Comparison of ENCODE assay signal across 17 mouse cellular contexts in genomic region chr8:35114031-35114430, GRCm38 (mm10).
DNase-seq lines count a peak whose midpoint lies in the region; ATAC-seq and TF ChIP-seq lines count a peak whose summit lies in the region.
"Had no signal": no experiment of that assay in that cellular context is flagged by ENCODE, and none has a peak within 500 bp of the region (broad histone marks: within the 10 kb centered on the region; RNA-seq: fewer than 3 reads in every experiment).

No protein-coding gene starts in this region.

- no peak overlapping the region for H3K4me3 ChIP-seq in heart, postnatal 0 days (ENCODE audit: low read depth, low read length)
- no peak overlapping the region for H3K4me3 ChIP-seq in heart, embryonic 11.5 days (ENCODE audit: low read depth, low read length)
- no peak overlapping the region for H3K4me3 ChIP-seq in liver, postnatal 0 days (ENCODE audit: low read depth, low read length)
- H3K4me3 ChIP-seq in midbrain, embryonic 15.5 days = no peak overlapping the region
- H3K4me3 ChIP-seq: embryonic facial prominence, embryonic 13.5 days; liver, embryonic 13.5 days; midbrain, embryonic 13.5 days had no signal

- H3K4me2 ChIP-seq in heart, postnatal 0 days (ENCODE audit: low read depth, low read length) = no peak overlapping the region
- H3K4me2 ChIP-seq in heart, embryonic 11.5 days = no peak overlapping the region
- no peak overlapping the region for H3K4me2 ChIP-seq in liver, postnatal 0 days (ENCODE audit: low read depth, low read length)
- no peak overlapping the region for H3K4me2 ChIP-seq in midbrain, embryonic 15.5 days
- H3K4me2 ChIP-seq: embryonic facial prominence, embryonic 13.5 days; liver, embryonic 13.5 days; midbrain, embryonic 13.5 days had no signal

- no peaks in the 10 kb centered on the region for H3K36me3 ChIP-seq in heart, postnatal 0 days (replicated peaks; ENCODE audit: control insufficient read depth, insufficient read depth, low read length)
- H3K36me3 ChIP-seq in heart, embryonic 11.5 days (ENCODE audit: control insufficient read depth, insufficient read depth, low read length) = no peaks in the 10 kb centered on the region
- H3K36me3 ChIP-seq in liver, postnatal 0 days (replicated peaks; ENCODE audit: insufficient read depth, low read length) = no peaks in the 10 kb centered on the region
- no peaks in the 10 kb centered on the region for H3K36me3 ChIP-seq in midbrain, embryonic 15.5 days (replicated peaks)
- H3K36me3 ChIP-seq: embryonic facial prominence, embryonic 13.5 days; liver, embryonic 13.5 days; midbrain, embryonic 13.5 days had no signal

- no peak overlapping the region for H3K9ac ChIP-seq in heart, postnatal 0 days (replicated peaks; ENCODE audit: low read depth, low read length)
- no peak overlapping the region for H3K9ac ChIP-seq in heart, embryonic 11.5 days (ENCODE audit: low read depth, low read length)
- no peak overlapping the region for H3K9ac ChIP-seq in liver, postnatal 0 days (replicated peaks)
- H3K9ac ChIP-seq in midbrain, embryonic 15.5 days = no peak overlapping the region
- H3K9ac ChIP-seq: embryonic facial prominence, embryonic 13.5 days; liver, embryonic 13.5 days; midbrain, embryonic 13.5 days had no signal

- intact Hi-C loops in left cerebral cortex, postnatal 36 days (cut with DNase I) = loop anchor here (10.0 kb wide), 1 partner anchor 219 kb away; no protein-coding TSS in a partner anchor

- H3K4me1 ChIP-seq in heart, postnatal 0 days (ENCODE audit: control insufficient read depth, insufficient read depth) = peaks cover 22% of the 10 kb centered on the region
- 0 out of 2 replicates have a peak, but pooled peaks cover 2% of the 10 kb centered on the region for H3K4me1 ChIP-seq in heart, embryonic 11.5 days (ENCODE audit: control insufficient read depth, insufficient read depth, low read length)
- no peaks in the 10 kb centered on the region for H3K4me1 ChIP-seq in liver, postnatal 0 days (ENCODE audit: insufficient read depth)
- no peaks in the 10 kb centered on the region for H3K4me1 ChIP-seq in midbrain, embryonic 15.5 days
- H3K4me1 ChIP-seq: liver, embryonic 13.5 days; midbrain, embryonic 13.5 days had no signal

- TF ChIP-seq CTCF in heart, postnatal 0 days (IDR thresholded peaks at IDR 0.05; ENCODE audit: low read depth) = no peak
- no peak for TF ChIP-seq CTCF in liver, postnatal 0 days (IDR thresholded peaks at IDR 0.05; ENCODE audit: low read depth)

- no peaks in the 10 kb centered on the region for H3K9me3 ChIP-seq in heart, postnatal 0 days (replicated peaks; ENCODE audit: control insufficient read depth, low read length)
- no peaks in the 10 kb centered on the region for H3K9me3 ChIP-seq in heart, embryonic 11.5 days (replicated peaks; ENCODE audit: control insufficient read depth, low read length)
- peaks cover 3% of the 10 kb centered on the region; the same call in 1 of the 2 replicates for H3K9me3 ChIP-seq in liver, postnatal 0 days (ENCODE audit: low read length)
- H3K9me3 ChIP-seq in midbrain, embryonic 15.5 days = no peaks in the 10 kb centered on the region
- H3K9me3 ChIP-seq: embryonic facial prominence, embryonic 13.5 days; liver, embryonic 13.5 days; midbrain, embryonic 13.5 days had no signal

- 59% methylated on average over 10 of the region's 10 CpGs for WGBS in heart, postnatal 0 days
- 66% methylated on average over 10 of the region's 10 CpGs for WGBS in heart, embryonic 11.5 days (ENCODE audit: insufficient replicate concordance)
- WGBS in liver, postnatal 0 days (ENCODE audit: insufficient replicate concordance) = 51% methylated on average over 10 of the region's 10 CpGs
- WGBS in midbrain, embryonic 15.5 days = 80% methylated on average over 10 of the region's 10 CpGs

- ATAC-seq in heart, postnatal 0 days (ENCODE audit: insufficient read depth, low read depth) = peak; percentile 25; the same call in 1 of the 2 replicates
- no peak for ATAC-seq in heart, embryonic 11.5 days (replicated peaks; ENCODE audit: insufficient number of reproducible peaks, low FRiP score, low TSS enrichment)
- no peak for ATAC-seq in liver, postnatal 0 days
- no peak for ATAC-seq in midbrain, embryonic 15.5 days (replicated peaks)
- ATAC-seq: forebrain, embryonic 14.5 days; midbrain, embryonic 13.5 days had no signal

- DNase-seq in heart, postnatal 0 days (ENCODE audit: low spot score) = peak; percentile 44
- peak; percentile 27 for DNase-seq in retina, postnatal 1 day
- no peak for DNase-seq in retina, embryonic 14.5 days (ENCODE audit: low spot score)
- DNase-seq in heart, postnatal 4 days = peak; percentile 63
- DNase-seq in liver, postnatal 0 days = no peak
- no peak for DNase-seq in left cerebral cortex, postnatal 36 days (ENCODE audit: low spot score in 2 of 2)
- DNase-seq: adrenal gland, postnatal 10 days; cerebellum, postnatal 14 days; kidney, adult 8-10 months; liver, embryonic 13.5 days; thymus, postnatal 4 days had no signal

- H3K27ac ChIP-seq in heart, postnatal 0 days (ENCODE audit: low read depth) = no peak overlapping the region
- no peak overlapping the region for H3K27ac ChIP-seq in heart, embryonic 11.5 days (ENCODE audit: low read depth, low read length)
- H3K27ac ChIP-seq in liver, postnatal 0 days (ENCODE audit: low read depth) = no peak overlapping the region
- H3K27ac ChIP-seq in midbrain, embryonic 15.5 days = no peak overlapping the region
- H3K27ac ChIP-seq: embryonic facial prominence, embryonic 13.5 days; liver, embryonic 13.5 days; midbrain, embryonic 13.5 days had no signal

- H3K27me3 ChIP-seq in heart, postnatal 0 days (ENCODE audit: control insufficient read depth, insufficient read depth, low read length) = no peaks in the 10 kb centered on the region
- H3K27me3 ChIP-seq in heart, embryonic 11.5 days (ENCODE audit: control insufficient read depth, insufficient read depth, low read length) = no peaks in the 10 kb centered on the region
- H3K27me3 ChIP-seq in liver, postnatal 0 days (ENCODE audit: insufficient read depth, low read length) = no peaks in the 10 kb centered on the region
- H3K27me3 ChIP-seq in midbrain, embryonic 15.5 days (replicated peaks) = no peaks in the 10 kb centered on the region
- H3K27me3 ChIP-seq: CH12.LX; embryonic facial prominence, embryonic 13.5 days; liver, embryonic 13.5 days; midbrain, embryonic 13.5 days had no signal

- no peak for TF ChIP-seq EP300 in heart, postnatal 0 days (IDR thresholded peaks at IDR 0.05; ENCODE audit: low read depth)
- TF ChIP-seq EP300 in liver, postnatal 0 days (IDR thresholded peaks at IDR 0.05; ENCODE audit: low read depth) = no peak

Comparison
In these comparisons a context has a peak if more than half of its experiments do, and no peak if none do; other contexts are left out.
1. DNase-seq: peak in heart, postnatal 0 days (single experiment), retina, postnatal 1 day (single experiment) and heart, postnatal 4 days (single experiment); none in retina, embryonic 14.5 days (single experiment), liver, postnatal 0 days (single experiment) and left cerebral cortex, postnatal 36 days (0 of 2).